In genomic region chr1:85779428-85780180, GRCm38 (mm10) we compare ENCODE assay signal across 20 mouse cellular contexts. TPM values are rescaled to one million over a fixed set of nuclear protein-coding genes. Genes with fewer than 3 reads are reported as not detected.
DNase-seq lines count a peak whose midpoint lies in the region; ATAC-seq lines count a peak whose summit lies in the region.
"Had no signal": no experiment of that assay in that cellular context is flagged by ENCODE, and none has a peak within 500 bp of the region (broad histone marks: within the 10 kb centered on the region; RNA-seq: fewer than 3 reads in every experiment).

No protein-coding gene starts in this region.

- 70% methylated on average over 4 of the region's 4 CpGs for WGBS in intestine, embryonic 16.5 days
- 81% methylated on average over 4 of the region's 4 CpGs for WGBS in hindbrain, embryonic 13.5 days

- H3K27ac ChIP-seq in intestine, embryonic 16.5 days (ENCODE audit: low read length): no peak overlapping the region
- no peak overlapping the region for H3K27ac ChIP-seq in hindbrain, embryonic 13.5 days
- H3K27ac ChIP-seq: limb, embryonic 10.5 days; neural tube, embryonic 15.5 days had no signal

- no peaks in the 10 kb centered on the region for H3K36me3 ChIP-seq in intestine, embryonic 16.5 days (ENCODE audit: control insufficient read depth, insufficient read depth, low read length)
- no peaks in the 10 kb centered on the region for H3K36me3 ChIP-seq in hindbrain, embryonic 13.5 days
- H3K36me3 ChIP-seq: heart, embryonic 12.5 days; limb, embryonic 10.5 days; neural tube, embryonic 15.5 days had no signal

- no peaks in the 10 kb centered on the region for H3K9me3 ChIP-seq in intestine, embryonic 16.5 days (ENCODE audit: control insufficient read depth, low read length)
- no peaks in the 10 kb centered on the region for H3K9me3 ChIP-seq in hindbrain, embryonic 13.5 days
- H3K9me3 ChIP-seq: heart, embryonic 12.5 days; limb, embryonic 10.5 days; neural tube, embryonic 15.5 days had no signal

- H3K4me1 ChIP-seq in intestine, embryonic 16.5 days (ENCODE audit: control insufficient read depth, insufficient read depth, low read length): no peaks in the 10 kb centered on the region
- H3K4me1 ChIP-seq in hindbrain, embryonic 13.5 days (replicated peaks): no peaks in the 10 kb centered on the region

- ATAC-seq in intestine, embryonic 16.5 days: 0 out of 2 replicates have a peak, but pooled peaks have one; percentile 26
- ATAC-seq in megakaryocyte-erythroid progenitor cell, adult 5-6 weeks (replicated peaks; ENCODE audit: low FRiP score, low TSS enrichment, poor library complexity, severe bottlenecking): peak; percentile 90
- ATAC-seq in hindbrain, embryonic 13.5 days (ENCODE audit: low FRiP score): no peak
- ATAC-seq: forebrain, postnatal 0 days had no signal

- peak; percentile 43 for DNase-seq in A20 (ENCODE audit: low read depth, low spot score)
- peak; percentile 16 for DNase-seq in T-cell, adult 2 months (ENCODE audit: low spot score)
- no peak for DNase-seq in cerebellum, postnatal 4 days (ENCODE audit: low spot score in 2 of 2)
- no peak for DNase-seq in layer of hippocampus, adult 11-12 months (ENCODE audit: low spot score)
- DNase-seq: cerebellum, adult 18-20 months; embryo, embryonic 11 days; forebrain, postnatal 0 days; gastrocnemius, postnatal 14 days; heart, postnatal 4 days; kidney, postnatal 4 days; layer of hippocampus, postnatal 36 days; lung, adult 2 months; thymus, postnatal 14 days had no signal

- H3K27me3 ChIP-seq in intestine, embryonic 16.5 days (replicated peaks; ENCODE audit: control insufficient read depth, insufficient read depth, low read length): no peaks in the 10 kb centered on the region
- no peaks in the 10 kb centered on the region for H3K27me3 ChIP-seq in hindbrain, embryonic 13.5 days
- H3K27me3 ChIP-seq: CH12.LX; heart, embryonic 12.5 days; neural tube, embryonic 15.5 days had no signal

- H3K4me3 ChIP-seq in intestine, embryonic 16.5 days (ENCODE audit: low read length): no peak overlapping the region
- H3K4me3 ChIP-seq in hindbrain, embryonic 13.5 days: no peak overlapping the region
- H3K4me3 ChIP-seq: heart, embryonic 12.5 days; limb, embryonic 10.5 days; neural tube, embryonic 15.5 days had no signal

- H3K4me2 ChIP-seq in intestine, embryonic 16.5 days (ENCODE audit: low read depth, low read length): no peak overlapping the region
- H3K4me2 ChIP-seq in hindbrain, embryonic 13.5 days: no peak overlapping the region
- H3K4me2 ChIP-seq: heart, embryonic 12.5 days; neural tube, embryonic 15.5 days had no signal

- H3K9ac ChIP-seq in intestine, embryonic 16.5 days (ENCODE audit: low read depth, low read length): no peak overlapping the region
- no peak overlapping the region for H3K9ac ChIP-seq in hindbrain, embryonic 13.5 days
- H3K9ac ChIP-seq: forebrain, postnatal 0 days; heart, embryonic 12.5 days; neural tube, embryonic 15.5 days had no signal

RNA-seq across cellular contexts. Expression of gene A630001G21Rik, which starts 1.2 kb away (rescaled TPM):
- 0.56 and 1.3 TPM in 2 replicates for polyA plus RNA-seq in intestine, embryonic 16.5 days (2015; fragmentation: Nextera tagmentation; extraction: Ambion mirVana)
- 35.7 and 49.8 TPM in 2 replicates for total RNA-seq in megakaryocyte-erythroid progenitor cell, adult 5-6 weeks (2014; fragmentation: Nextera tagmentation)
- total RNA-seq in megakaryocyte-erythroid progenitor cell, adult 5-6 weeks (2017): 15.5 and 23.5 TPM in 2 replicates
- polyA plus RNA-seq in hindbrain, embryonic 13.5 days (2015; fragmentation: Nextera tagmentation; extraction: Ambion mirVana): 0.65 and 0.66 TPM in 2 replicates

RNA-seq across cellular contexts. Expression of gene Cab39, which starts 13.6 kb away (rescaled TPM):
- 14.4 and 22.9 TPM in 2 replicates for polyA plus RNA-seq in intestine, embryonic 16.5 days (2015; fragmentation: Nextera tagmentation; extraction: Ambion mirVana)
- 53.9 and 68.0 TPM in 2 replicates for total RNA-seq in megakaryocyte-erythroid progenitor cell, adult 5-6 weeks (2014; fragmentation: Nextera tagmentation)
- total RNA-seq in megakaryocyte-erythroid progenitor cell, adult 5-6 weeks (2017): 113 and 117 TPM in 2 replicates
- polyA plus RNA-seq in hindbrain, embryonic 13.5 days (2015; fragmentation: Nextera tagmentation; extraction: Ambion mirVana): 49.6 and 52.8 TPM in 2 replicates

Comparison
In these comparisons a context has a peak if more than half of its experiments do, and no peak if none do; other contexts are left out.
1. DNase-seq: peak in A20 (single experiment) and T-cell, adult 2 months (single experiment); none in cerebellum, postnatal 4 days (0 of 2) and layer of hippocampus, adult 11-12 months (single experiment).